11 mouse cellular contexts compared by ENCODE assay signal in the genomic region with DNA sequence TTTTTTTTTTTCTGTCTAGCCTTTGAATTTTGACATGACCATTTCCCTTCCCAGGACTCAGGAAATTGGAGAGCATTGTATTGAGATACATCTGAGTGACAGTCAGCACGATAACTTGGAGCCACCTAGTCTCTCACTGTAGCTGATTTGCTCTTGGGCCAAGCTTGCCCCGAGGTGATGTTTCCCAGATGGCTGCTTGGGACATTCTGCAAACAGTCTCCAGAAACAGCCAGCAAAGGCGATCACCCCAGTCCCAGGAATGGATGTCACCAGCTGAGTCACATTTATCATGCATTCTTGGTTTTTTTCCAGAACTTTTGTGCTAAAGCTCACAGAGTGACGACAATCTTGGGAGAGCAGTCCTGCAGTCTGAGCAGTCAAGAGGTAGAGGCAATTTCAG.
DNase-seq lines count a peak whose midpoint lies in the region; ATAC-seq and TF ChIP-seq lines count a peak whose summit lies in the region.
"Had no signal": no experiment of that assay in that cellular context is flagged by ENCODE, and none has a peak within 500 bp of the region (broad histone marks: within the 10 kb centered on the region; RNA-seq: fewer than 3 reads in every experiment).

No protein-coding gene starts in this region.

- no peak overlapping the region for H3K9ac ChIP-seq in lung, embryonic 16.5 days (ENCODE audit: low read length)
- H3K9ac ChIP-seq in stomach, embryonic 16.5 days (ENCODE audit: low read length), result no peak overlapping the region
- H3K9ac ChIP-seq: midbrain, embryonic 12.5 days; neural tube, embryonic 15.5 days had no signal

- no peaks in the 10 kb centered on the region for H3K27me3 ChIP-seq in lung, embryonic 16.5 days (ENCODE audit: control insufficient read depth, insufficient read depth, low read depth, low read length)
- H3K27me3 ChIP-seq in kidney, adult 2 months (replicated peaks; ENCODE audit: control insufficient read depth, insufficient read depth, low read length), result no peaks in the 10 kb centered on the region
- no peaks in the 10 kb centered on the region for H3K27me3 ChIP-seq in stomach, embryonic 16.5 days (ENCODE audit: control insufficient read depth, insufficient read depth, low read length)
- H3K27me3 ChIP-seq: midbrain, embryonic 12.5 days; neural tube, embryonic 15.5 days had no signal

- ATAC-seq in lung, embryonic 16.5 days (ENCODE audit: low read depth), result peak; percentile 76; the same call in 1 of the 2 replicates
- 0 out of 2 replicates have a peak, but pooled peaks have one; percentile 50 for ATAC-seq in stomach, embryonic 16.5 days (ENCODE audit: insufficient read depth, low FRiP score)
- ATAC-seq: hindbrain, embryonic 16.5 days had no signal

- intact Hi-C loops in left cerebral cortex, postnatal 25 days (cut with DNase I), result no loop called here

- H3K4me3 ChIP-seq in lung, embryonic 16.5 days (ENCODE audit: low read length), result no peak overlapping the region
- H3K4me3 ChIP-seq in kidney, adult 2 months (ENCODE audit: insufficient read depth, low read depth, low read length), result no peak overlapping the region
- no peak overlapping the region for H3K4me3 ChIP-seq in stomach, embryonic 16.5 days (replicated peaks; ENCODE audit: low read length)
- H3K4me3 ChIP-seq: midbrain, embryonic 12.5 days; neural tube, embryonic 15.5 days had no signal

- peak; percentile 34 for DNase-seq in adrenal gland, adult 2 months
- DNase-seq in adrenal gland, postnatal 4 days (ENCODE audit: low spot score in 2 of 2), result no peak
- DNase-seq in lung, postnatal 14 days, result no peak
- DNase-seq in kidney, adult 2 months, result peak; percentile 88
- no peak for DNase-seq in left cerebral cortex, postnatal 25 days (ENCODE audit: low spot score in 2 of 2)
- no peak for DNase-seq in gastrocnemius, postnatal 4 days (ENCODE audit: low spot score in 2 of 2)

- 32% methylated on average over 4 of the region's 4 CpGs for WGBS in lung, embryonic 16.5 days
- WGBS in kidney, adult 2 months, result 59% methylated on average over 4 of the region's 4 CpGs
- WGBS in stomach, embryonic 16.5 days, result 33% methylated on average over 4 of the region's 4 CpGs

- TF ChIP-seq CTCF in kidney, adult 2 months (conservative IDR thresholded peaks at IDR 0.05; ENCODE audit: insufficient read depth, insufficient read length, low read depth, low read length), result no peak

- H3K4me1 ChIP-seq in lung, embryonic 16.5 days (replicated peaks; ENCODE audit: control insufficient read depth, insufficient read depth, low read length), result peaks cover 8% of the 10 kb centered on the region
- no peaks in the 10 kb centered on the region; the same call in none of the 2 replicates for H3K4me1 ChIP-seq in kidney, adult 2 months (ENCODE audit: control insufficient read depth, insufficient read depth, low read length)
- 0 out of 2 replicates have a peak, but pooled peaks cover 4% of the 10 kb centered on the region for H3K4me1 ChIP-seq in stomach, embryonic 16.5 days (ENCODE audit: control insufficient read depth, insufficient read depth, low read length)
- H3K4me1 ChIP-seq: midbrain, embryonic 12.5 days; neural tube, embryonic 15.5 days had no signal

- no peak for TF ChIP-seq POLR2A in kidney, adult 2 months (IDR thresholded peaks at IDR 0.05; ENCODE audit: low read depth, low read length)

- no peaks in the 10 kb centered on the region for H3K9me3 ChIP-seq in lung, embryonic 16.5 days (ENCODE audit: control insufficient read depth, low read length)
- H3K9me3 ChIP-seq in stomach, embryonic 16.5 days (replicated peaks; ENCODE audit: control insufficient read depth, low read length), result no peaks in the 10 kb centered on the region
- H3K9me3 ChIP-seq: midbrain, embryonic 12.5 days; neural tube, embryonic 15.5 days had no signal

- no peaks in the 10 kb centered on the region for H3K36me3 ChIP-seq in lung, embryonic 16.5 days (ENCODE audit: control insufficient read depth, insufficient read depth, low read length)
- H3K36me3 ChIP-seq in kidney, adult 2 months (ENCODE audit: control insufficient read depth, insufficient read depth, low read length), result no peaks in the 10 kb centered on the region
- no peaks in the 10 kb centered on the region for H3K36me3 ChIP-seq in stomach, embryonic 16.5 days (ENCODE audit: control insufficient read depth, insufficient read depth, low read length)
- H3K36me3 ChIP-seq: midbrain, embryonic 12.5 days; neural tube, embryonic 15.5 days had no signal

- no peak overlapping the region for H3K4me2 ChIP-seq in lung, embryonic 16.5 days (ENCODE audit: low read depth, low read length)
- H3K4me2 ChIP-seq in stomach, embryonic 16.5 days (ENCODE audit: low read depth, low read length), result no peak overlapping the region
- H3K4me2 ChIP-seq: midbrain, embryonic 12.5 days; neural tube, embryonic 15.5 days had no signal

- no peak overlapping the region for H3K27ac ChIP-seq in lung, embryonic 16.5 days (ENCODE audit: low read length)
- peak overlapping the region; percentile 88; the same call in 1 of the 2 replicates for H3K27ac ChIP-seq in kidney, adult 2 months (ENCODE audit: insufficient read depth, low read depth, low read length)
- H3K27ac ChIP-seq in stomach, embryonic 16.5 days (ENCODE audit: low read length), result no peak overlapping the region
- H3K27ac ChIP-seq: midbrain, embryonic 12.5 days; neural tube, embryonic 15.5 days had no signal

Comparison
In these comparisons a context has a peak if more than half of its experiments do, and no peak if none do; other contexts are left out.
1. DNase-seq: peak in adrenal gland, adult 2 months (single experiment) and kidney, adult 2 months (single experiment); none in adrenal gland, postnatal 4 days (0 of 2), lung, postnatal 14 days (single experiment), left cerebral cortex, postnatal 25 days (0 of 2) and gastrocnemius, postnatal 4 days (0 of 2).